Mouse (Mus musculus) limb, embryonic 14.5 days (tissue): ENCODE measurements around the gene Asz1. TPM values are rescaled to one million over a fixed set of nuclear protein-coding genes. Genes with fewer than 3 reads are reported as not detected.
A peak's percentile ranks its signal among the peaks of the same experiment; 100 is the strongest.

Source experiments
- ATAC-seq: fragments of 200-750 bp; cut with Nextera tagmentation; 2 replicates; pipeline ENCODE4 v1.8.0; 2017; ENCODE audit warnings: low read depth, moderate number of reproducible peaks, moderate TSS enrichment; ENCODE audit not compliant: low FRiP score
- DNase-seq: peaks from one replicate; pipeline ENCODE4 v3.0.0-alpha.2; 2015; ENCODE audit warnings: low spot score
- H3K27ac ChIP-seq: fragments of 300-500 bp; sonication (generic); replicated peaks from 2 replicates; pipeline ENCODE4 v1.5.1; 2014; ENCODE audit warnings: low read depth, mild to moderate bottlenecking, low read length, moderate library complexity, mixed read lengths
- H3K27me3 ChIP-seq: fragments of 300-500 bp; sonication (generic); 2 replicates; pipeline ENCODE4 v1.6.1; 2014; ENCODE audit warnings: low read length, mixed read lengths; ENCODE audit not compliant: control insufficient read depth, insufficient read depth
- H3K36me3 ChIP-seq: fragments of 300-500 bp; sonication (generic); 2 replicates; pipeline ENCODE4 v1.6.1; 2014; ENCODE audit warnings: mild to moderate bottlenecking, low read length, moderate library complexity, mixed read lengths; ENCODE audit not compliant: control insufficient read depth, insufficient read depth
- H3K4me1 ChIP-seq: fragments of 300-500 bp; sonication (generic); 2 replicates; pipeline ENCODE4 v1.6.1; 2014; ENCODE audit warnings: antibody characterized with exemption, low read length, mixed read lengths; ENCODE audit not compliant: control insufficient read depth, insufficient read depth
- H3K4me2 ChIP-seq: fragments of 300-500 bp; sonication (generic); replicated peaks from 2 replicates; pipeline ENCODE4 v1.6.1; 2014; ENCODE audit warnings: low read depth, mild to moderate bottlenecking, low read length, moderate library complexity; ENCODE audit not compliant: severe bottlenecking
- H3K4me3 ChIP-seq: fragments of 300-500 bp; sonication (generic); replicated peaks from 2 replicates; pipeline ENCODE4 v1.5.1; 2014; ENCODE audit warnings: low read length
- H3K9ac ChIP-seq: fragments of 300-500 bp; sonication (generic); 2 replicates; pipeline ENCODE4 v1.6.1; 2014; ENCODE audit warnings: mild to moderate bottlenecking, low read depth, low read length, moderate library complexity; ENCODE audit not compliant: severe bottlenecking
- H3K9me3 ChIP-seq: fragments of 300-500 bp; sonication (generic); 2 replicates; pipeline ENCODE4 v1.6.1; 2016; ENCODE audit warnings: low read length; ENCODE audit not compliant: control insufficient read depth
- POLR2A ChIP-seq: fragments of 200-500 bp; IDR thresholded peaks from 2 replicates; pipeline ENCODE4 v1.8.0; 2012; ENCODE audit warnings: inconsistent platforms, mild to moderate bottlenecking, moderate library complexity, borderline replicate concordance; ENCODE audit not compliant: insufficient read depth, insufficient read length; ENCODE audit errors: extremely low read depth
- WGBS: fragments of 180-500 bp; shearing (Covaris S2); extraction: QIAGEN DNeasy Blood & Tissue Kit; methylation state at CpG from one replicate; pipeline ENCODE4 v1.1.7; 2014; 5-methylcytosine and 5-hydroxymethylcytosine counted together
- polyA plus RNA-seq, 2 experiments: library from polyadenylated mRNA; depleted of rRNA in 1 of 2; stranded (reverse) in 1 of 2; unstranded in 1 of 2; fragments of >200 nt; fragmentation: Nextera tagmentation in 1 of 2; extraction: Ambion mirVana in 1 of 2; gene quantifications; 2 replicates each; pipeline versions ENCODE4 v1.2.1 to v1.2.3; 2012 to 2014

The Asz1 gene
- polyA plus RNA-seq, 2 experiments: not detected

- H3K4me3 ChIP-seq: peak overlapping the region; percentile 51
- TF ChIP-seq POLR2A: no peak
- ATAC-seq (no peak), DNase-seq (no peak)
- no peaks in the 10 kb centered on the region for H3K36me3 ChIP-seq
- H3K4me1 ChIP-seq: peaks cover 8% of the 10 kb centered on the region
- 9% methylated on average over 12 of the region's 12 CpGs for WGBS
- peaks cover 48% of the 10 kb centered on the region for H3K27me3 ChIP-seq
- H3K27ac ChIP-seq: no peak overlapping the region
- H3K4me2 ChIP-seq: peak overlapping the region; percentile 89
- H3K9ac ChIP-seq: peak overlapping the region; percentile 44; the same call in 1 of the 2 replicates
- H3K9me3 ChIP-seq: no peaks in the 10 kb centered on the region
Measured at GRCm38 (mm10) chr6:18030868-18031508, 77.9 kb downstream of the Asz1 start.

GRCm38 (mm10) chr6:18029746-18030656, 78.9 kb downstream of the Asz1 start, which contains the start of gene Wnt2:
Gene Wnt2 (minus strand): TSS chr6:18030585.
- Histone ChIP-seq H3K4me3 (peak within 1 kb of the TSS; percentile 51), H3K36me3 (no peaks in the 10 kb centered on the region), H3K9me3 (no peaks in the 10 kb centered on the region), H3K27me3 (peaks cover 48% of the 10 kb centered on the region), H3K4me1 (peaks cover 8% of the 10 kb centered on the region), H3K4me2 (peak within 1 kb of the TSS; percentile 89), H3K9ac (peak within 1 kb of the TSS; percentile 53), H3K27ac (no peak within 1 kb of the TSS)
- ATAC-seq: 0 out of 2 replicates have a peak, but pooled peaks have one; percentile 45
- TF ChIP-seq POLR2A: no peak
- DNase-seq: no peak
- under 1% methylated on average over 35 of the region's 47 CpGs for WGBS

GRCm38 (mm10) chr6:18024133-18024794, 84.6 kb downstream of the Asz1 start:
- no peaks in the 10 kb centered on the region for H3K9me3 ChIP-seq
- ATAC-seq (no peak), DNase-seq (no peak)
- no peaks in the 10 kb centered on the region for H3K4me1 ChIP-seq
- WGBS: 69% methylated on average over 8 of the region's 8 CpGs
- H3K4me3 ChIP-seq: no peak overlapping the region
- TF ChIP-seq POLR2A: no peak
- no peak overlapping the region for H3K4me2 ChIP-seq
- peaks cover 14% of the 10 kb centered on the region for H3K27me3 ChIP-seq
- no peak overlapping the region for H3K27ac ChIP-seq
- H3K36me3 ChIP-seq: no peaks in the 10 kb centered on the region
- no peak overlapping the region for H3K9ac ChIP-seq

GRCm38 (mm10) chr6:18013346-18013745, 95.5 kb downstream of the Asz1 start:
- WGBS: 18% methylated on average over 7 of the region's 7 CpGs
- ATAC-seq: peak; percentile 86
- H3K4me2 ChIP-seq: peak overlapping the region; percentile 13; the same call in 1 of the 2 replicates
- H3K9me3 ChIP-seq: no peaks in the 10 kb centered on the region
- H3K9ac ChIP-seq: 0 out of 2 replicates have a peak overlapping the region, but pooled peaks have one; percentile 17
- DNase-seq: peak; percentile 63
- peak overlapping the region; percentile 49 for H3K27ac ChIP-seq
- no peaks in the 10 kb centered on the region for H3K36me3 ChIP-seq
- peaks cover 11% of the 10 kb centered on the region for H3K4me1 ChIP-seq
- no peaks in the 10 kb centered on the region for H3K27me3 ChIP-seq
- no peak for TF ChIP-seq POLR2A
- H3K4me3 ChIP-seq: no peak overlapping the region

- no peaks in the 10 kb centered on the region for H3K36me3 ChIP-seq
- H3K9me3 ChIP-seq: no peaks in the 10 kb centered on the region
- no peak overlapping the region for H3K27ac ChIP-seq
- DNase-seq: no peak
- no peak for ATAC-seq
- H3K27me3 ChIP-seq: no peaks in the 10 kb centered on the region
- H3K4me1 ChIP-seq: no peaks in the 10 kb centered on the region
- H3K4me3 ChIP-seq: no peak overlapping the region
- no peak overlapping the region for H3K9ac ChIP-seq
- no peak overlapping the region for H3K4me2 ChIP-seq
- 68% methylated on average over 3 of the region's 3 CpGs for WGBS
- TF ChIP-seq POLR2A: no peak
Measured at GRCm38 (mm10) chr6:18007356-18007755, 101.5 kb downstream of the Asz1 start.
